Mouse (Mus musculus): ENCODE measurements around the gene Cyfip1.

GRCm38 (mm10) chr7:55957178-55957577, 115.6 kb downstream of the Cyfip1 start:
- no peak for TF ChIP-seq CTCF (conservative IDR thresholded peaks at IDR 0.05; ENCODE audit: insufficient read depth, insufficient read length, low read depth, low read length)
- TF ChIP-seq POLR2A (IDR thresholded peaks at IDR 0.05; ENCODE audit: low read depth, low read length): no peak
